Mouse (Mus musculus): ENCODE data around the gene Igdcc3. TPM values are rescaled to one million over a fixed set of nuclear protein-coding genes. Genes with fewer than 3 reads are reported as not detected.

The Igdcc3 gene
- polyA plus RNA-seq (2014; fragmentation: Nextera tagmentation; extraction: Ambion mirVana) = 2.0 and 2.7 TPM in 2 replicates

- 0 out of 2 replicates have a peak, but pooled peaks cover under 1% of the 10 kb centered on the region for H3K36me3 ChIP-seq (ENCODE audit: control insufficient read depth, insufficient read depth, low read length)
- peak within 1 kb of the TSS; percentile 69 for H3K27ac ChIP-seq (ENCODE audit: low read length)
- H3K4me1 ChIP-seq (ENCODE audit: control insufficient read depth, insufficient read depth, low read length) = peaks cover 5% of the 10 kb centered on the region; the same call in 1 of the 2 replicates
- WGBS = 0% methylated on average over 23 of the region's 48 CpGs
- H3K4me3 ChIP-seq (ENCODE audit: low read depth, low read length) = peak within 1 kb of the TSS; percentile 67
- ATAC-seq (ENCODE audit: insufficient number of reproducible peaks, insufficient read depth, low FRiP score, low read depth) = peak; percentile 75
- H3K9ac ChIP-seq (replicated peaks; ENCODE audit: low read depth, low read length) = peak within 1 kb of the TSS; percentile 57
- no peaks in the 10 kb centered on the region for H3K9me3 ChIP-seq (ENCODE audit: control insufficient read depth, low read depth, low read length)
- H3K4me2 ChIP-seq (replicated peaks; ENCODE audit: low read depth, low read length) = peak within 1 kb of the TSS; percentile 97
- no peaks in the 10 kb centered on the region for H3K27me3 ChIP-seq (ENCODE audit: control insufficient read depth, insufficient read depth, low read length)
Observed at GRCm38 (mm10) chr9:65140936-65141305, at the start of gene Igdcc3. Gene Igdcc3, plus strand, starts transcription at chr9:65141189.

- H3K4me2 ChIP-seq (replicated peaks; ENCODE audit: low read depth, low read length) = 0 out of 2 replicates have a peak overlapping the region, but pooled peaks have one; percentile 2
- ATAC-seq (ENCODE audit: insufficient number of reproducible peaks, insufficient read depth, low FRiP score, low read depth) = peak; percentile 80; the same call in 1 of the 2 replicates
- H3K27ac ChIP-seq (ENCODE audit: low read length) = peak overlapping the region; percentile 48; the same call in 1 of the 2 replicates
- H3K9me3 ChIP-seq (ENCODE audit: control insufficient read depth, low read depth, low read length) = no peaks in the 10 kb centered on the region
- no peak overlapping the region for H3K4me3 ChIP-seq (ENCODE audit: low read depth, low read length)
- H3K36me3 ChIP-seq (ENCODE audit: control insufficient read depth, insufficient read depth, low read length) = no peaks in the 10 kb centered on the region
- no peak overlapping the region for H3K9ac ChIP-seq (replicated peaks; ENCODE audit: low read depth, low read length)
- H3K27me3 ChIP-seq (ENCODE audit: control insufficient read depth, insufficient read depth, low read length) = no peaks in the 10 kb centered on the region
- peaks cover 10% of the 10 kb centered on the region for H3K4me1 ChIP-seq (ENCODE audit: control insufficient read depth, insufficient read depth, low read length)
- 27% methylated on average over 6 of the region's 6 CpGs for WGBS
Observed at GRCm38 (mm10) chr9:65094237-65094636, 46.8 kb upstream of the Igdcc3 start.

DNA sequence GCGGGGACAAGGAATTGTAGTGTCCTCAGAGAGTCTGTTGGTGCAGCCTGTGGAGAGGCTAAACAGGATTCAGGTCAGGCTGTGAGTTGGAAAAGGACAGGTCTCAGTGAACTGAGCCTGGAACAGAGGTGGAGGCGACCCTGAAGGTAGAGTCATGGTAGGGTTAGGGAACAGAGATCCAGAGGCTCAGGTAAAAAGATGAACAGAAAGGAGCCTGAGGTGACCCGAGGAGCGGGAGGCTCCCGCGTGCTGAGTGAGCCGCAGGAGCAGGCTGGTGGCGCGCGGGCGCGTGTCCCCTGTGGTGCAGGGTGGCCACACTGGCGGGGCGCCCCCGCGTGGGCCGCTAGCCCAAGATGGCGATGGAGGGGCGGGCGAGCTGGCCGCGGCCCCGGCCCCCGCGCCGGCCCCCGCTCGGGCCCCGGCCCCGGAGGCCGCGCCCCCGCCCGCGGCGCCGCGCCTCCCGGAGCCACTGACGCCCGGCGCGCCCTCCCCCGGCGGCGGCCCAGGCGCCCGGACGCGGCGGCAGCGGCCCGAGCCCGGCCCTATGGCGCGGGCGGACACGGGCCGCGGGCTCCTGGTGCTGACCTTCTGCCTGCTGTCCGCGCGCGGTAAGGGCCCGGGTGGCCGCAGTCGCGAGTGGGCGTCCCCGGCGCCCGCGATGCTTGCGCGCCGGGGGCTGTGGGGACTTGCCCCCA is 39.9 kb upstream of the Igdcc3 start, which contains the start of gene Igdcc4:
Gene Igdcc4, plus strand, starts transcription at position 496 of the 695 bp plus-strand sequence.
- WGBS = 2% methylated on average over 39 of the region's 76 CpGs
- Histone ChIP-seq H3K27ac (ENCODE audit: low read length) (peak within 1 kb of the TSS; percentile 94), H3K36me3 (ENCODE audit: control insufficient read depth, insufficient read depth, low read length) (no peaks in the 10 kb centered on the region), H3K9ac (replicated peaks; ENCODE audit: low read depth, low read length) (peak within 1 kb of the TSS; percentile 75), H3K4me1 (ENCODE audit: control insufficient read depth, insufficient read depth, low read length) (peaks cover 16% of the 10 kb centered on the region), H3K27me3 (ENCODE audit: control insufficient read depth, insufficient read depth, low read length) (no peaks in the 10 kb centered on the region), H3K9me3 (ENCODE audit: control insufficient read depth, low read depth, low read length) (no peaks in the 10 kb centered on the region), H3K4me2 (replicated peaks; ENCODE audit: low read depth, low read length) (peak within 1 kb of the TSS; percentile 88), H3K4me3 (ENCODE audit: low read depth, low read length) (peak within 1 kb of the TSS; percentile 83)
- ATAC-seq (ENCODE audit: insufficient number of reproducible peaks, insufficient read depth, low FRiP score, low read depth) = peak; percentile 12; the same call in 1 of the 2 replicates

- Histone ChIP-seq H3K4me2 (replicated peaks; ENCODE audit: low read depth, low read length) (peak overlapping the region; percentile 88), H3K4me1 (ENCODE audit: control insufficient read depth, insufficient read depth, low read length) (peaks cover 19% of the 10 kb centered on the region), H3K27ac (ENCODE audit: low read length) (peak overlapping the region; percentile 94), H3K9me3 (ENCODE audit: control insufficient read depth, low read depth, low read length) (no peaks in the 10 kb centered on the region), H3K4me3 (ENCODE audit: low read depth, low read length) (peak overlapping the region; percentile 83), H3K36me3 (ENCODE audit: control insufficient read depth, insufficient read depth, low read length) (no peaks in the 10 kb centered on the region), H3K27me3 (ENCODE audit: control insufficient read depth, insufficient read depth, low read length) (no peaks in the 10 kb centered on the region), H3K9ac (replicated peaks; ENCODE audit: low read depth, low read length) (peak overlapping the region; percentile 75)
- under 1% methylated on average over 39 of the region's 39 CpGs for WGBS
- ATAC-seq (ENCODE audit: insufficient number of reproducible peaks, insufficient read depth, low FRiP score, low read depth) = peak; percentile 65
Observed at GRCm38 (mm10) chr9:65101686-65102376, 39.2 kb upstream of the Igdcc3 start.

DNA sequence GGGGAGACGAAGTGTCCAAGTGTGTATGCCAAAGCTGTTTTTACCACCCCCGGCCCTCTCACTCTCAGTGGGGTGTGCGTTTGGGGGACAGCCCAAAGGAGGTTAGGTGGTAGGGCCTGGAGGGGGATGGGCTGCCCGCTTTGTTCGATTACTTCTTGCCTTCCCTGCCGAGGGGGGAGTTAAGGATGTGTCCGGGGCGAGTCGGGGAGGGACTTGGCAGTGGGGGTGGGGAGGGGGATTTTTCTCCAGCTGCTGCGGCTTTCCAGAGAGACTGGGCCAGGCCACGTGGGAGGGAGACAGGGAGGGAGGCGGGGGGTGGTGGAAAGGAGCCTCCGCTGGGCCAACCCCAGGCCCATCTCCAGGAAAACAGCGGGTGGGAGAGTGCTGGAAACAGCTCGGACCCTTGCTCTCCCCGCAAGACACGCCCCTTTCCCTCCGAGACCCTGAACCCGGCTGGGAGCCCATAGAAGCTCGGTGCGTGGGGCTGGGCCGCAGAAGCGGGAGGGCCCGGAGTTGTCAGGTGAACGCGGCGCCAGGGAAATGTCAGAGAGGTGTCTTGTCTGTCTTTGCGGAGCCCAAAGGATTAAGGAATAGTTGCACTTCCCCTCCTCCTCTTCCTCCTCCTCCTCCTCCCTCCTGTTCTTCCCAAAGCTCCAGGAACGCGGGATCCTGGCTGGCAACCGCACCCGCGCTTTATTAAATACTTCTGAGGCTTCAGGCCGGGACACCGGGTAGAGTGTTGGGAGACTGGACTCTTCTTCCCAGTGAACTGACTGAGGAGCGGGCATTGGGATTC is 38.4 kb upstream of the Igdcc3 start:
- no peaks in the 10 kb centered on the region for H3K9me3 ChIP-seq (ENCODE audit: control insufficient read depth, low read depth, low read length)
- H3K4me2 ChIP-seq (replicated peaks; ENCODE audit: low read depth, low read length) = peak overlapping the region; percentile 88
- WGBS = 3% methylated on average over 34 of the region's 36 CpGs
- peaks cover 19% of the 10 kb centered on the region for H3K4me1 ChIP-seq (ENCODE audit: control insufficient read depth, insufficient read depth, low read length)
- H3K4me3 ChIP-seq (ENCODE audit: low read depth, low read length) = peak overlapping the region; percentile 83
- H3K9ac ChIP-seq (replicated peaks; ENCODE audit: low read depth, low read length) = peak overlapping the region; percentile 75
- peak overlapping the region; percentile 94 for H3K27ac ChIP-seq (ENCODE audit: low read length)
- H3K36me3 ChIP-seq (ENCODE audit: control insufficient read depth, insufficient read depth, low read length) = no peaks in the 10 kb centered on the region
- H3K27me3 ChIP-seq (ENCODE audit: control insufficient read depth, insufficient read depth, low read length) = no peaks in the 10 kb centered on the region
- ATAC-seq (ENCODE audit: insufficient number of reproducible peaks, insufficient read depth, low FRiP score, low read depth) = peak; percentile 82

DNA sequence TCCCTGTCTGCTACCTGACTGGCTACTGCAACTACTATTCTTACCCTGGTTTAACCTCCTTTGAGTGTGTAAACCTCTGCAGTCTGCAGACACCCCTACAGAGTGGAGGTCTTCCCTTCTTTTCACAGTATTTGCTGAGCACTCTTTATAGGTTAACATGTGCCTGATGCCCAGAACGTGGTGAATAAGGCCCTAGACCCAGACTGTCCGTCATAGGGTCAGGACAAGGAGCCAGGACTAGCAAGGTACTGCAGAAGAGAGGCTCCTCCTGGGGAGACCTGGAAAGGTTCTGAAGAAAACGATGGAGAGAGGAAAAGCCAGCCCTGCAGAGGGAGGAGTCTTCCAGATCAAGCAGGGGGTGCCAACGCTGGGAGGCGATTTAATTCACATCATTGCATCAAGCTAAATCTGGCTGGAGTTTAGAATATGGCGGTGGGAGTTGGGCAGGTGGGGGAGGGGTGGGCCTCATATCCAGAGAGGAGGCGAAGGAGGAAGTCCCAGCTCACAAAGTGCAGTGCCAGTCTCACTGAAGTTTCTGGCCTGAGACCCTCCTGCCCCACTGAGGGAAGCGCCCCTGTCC is 37.7 kb upstream of the Igdcc3 start:
- Histone ChIP-seq H3K4me1 (ENCODE audit: control insufficient read depth, insufficient read depth, low read length) (peaks cover 19% of the 10 kb centered on the region), H3K9me3 (ENCODE audit: control insufficient read depth, low read depth, low read length) (no peaks in the 10 kb centered on the region), H3K27me3 (ENCODE audit: control insufficient read depth, insufficient read depth, low read length) (no peaks in the 10 kb centered on the region), H3K36me3 (ENCODE audit: control insufficient read depth, insufficient read depth, low read length) (no peaks in the 10 kb centered on the region), H3K9ac (replicated peaks; ENCODE audit: low read depth, low read length) (peak overlapping the region; percentile 75; the same call in 1 of the 2 replicates), H3K4me3 (ENCODE audit: low read depth, low read length) (peak overlapping the region; percentile 83), H3K27ac (ENCODE audit: low read length) (peak overlapping the region; percentile 94; the same call in 1 of the 2 replicates), H3K4me2 (replicated peaks; ENCODE audit: low read depth, low read length) (peak overlapping the region; percentile 88)
- WGBS = 28% methylated on average over 8 of the region's 8 CpGs
- no peak for ATAC-seq (ENCODE audit: insufficient number of reproducible peaks, insufficient read depth, low FRiP score, low read depth)

DNA sequence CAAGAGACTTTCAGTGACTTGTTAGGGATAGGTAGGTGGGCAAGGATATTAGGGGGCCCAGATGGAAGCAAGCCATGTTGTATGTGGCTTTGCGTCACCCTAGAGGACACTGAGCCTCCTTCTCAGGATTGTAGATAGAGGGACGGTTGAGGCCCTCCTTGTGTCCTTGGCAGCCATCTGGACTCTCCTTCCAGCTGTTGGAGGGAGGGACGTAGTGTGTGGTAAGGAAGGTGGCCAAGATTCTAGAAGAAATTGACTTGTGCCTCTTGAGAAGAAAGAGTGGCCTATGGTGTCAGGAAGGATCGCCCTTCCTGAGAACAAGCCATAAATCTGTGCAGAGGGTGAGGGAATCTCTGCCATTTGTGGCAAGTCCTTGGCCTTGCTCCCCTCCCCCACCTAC is 34.2 kb upstream of the Igdcc3 start:
- Histone ChIP-seq H3K4me3 (ENCODE audit: low read depth, low read length) (no peak overlapping the region), H3K27ac (ENCODE audit: low read length) (no peak overlapping the region), H3K27me3 (ENCODE audit: control insufficient read depth, insufficient read depth, low read length) (no peaks in the 10 kb centered on the region), H3K4me2 (replicated peaks; ENCODE audit: low read depth, low read length) (no peak overlapping the region), H3K9me3 (ENCODE audit: control insufficient read depth, low read depth, low read length) (no peaks in the 10 kb centered on the region), H3K9ac (replicated peaks; ENCODE audit: low read depth, low read length) (no peak overlapping the region), H3K36me3 (ENCODE audit: control insufficient read depth, insufficient read depth, low read length) (no peaks in the 10 kb centered on the region), H3K4me1 (ENCODE audit: control insufficient read depth, insufficient read depth, low read length) (peaks cover 34% of the 10 kb centered on the region)
- 77% methylated on average over 4 of the region's 4 CpGs for WGBS
- ATAC-seq (ENCODE audit: insufficient number of reproducible peaks, insufficient read depth, low FRiP score, low read depth) = no peak

- WGBS = 55% methylated on average over 1 of the region's 1 CpGs
- H3K4me3 ChIP-seq (ENCODE audit: low read depth, low read length) = no peak overlapping the region
- no peak overlapping the region for H3K4me2 ChIP-seq (replicated peaks; ENCODE audit: low read depth, low read length)
- no peaks in the 10 kb centered on the region; the same call in 1 of the 2 replicates for H3K36me3 ChIP-seq (ENCODE audit: control insufficient read depth, insufficient read depth, low read length)
- peak; percentile 68 for ATAC-seq (ENCODE audit: insufficient number of reproducible peaks, insufficient read depth, low FRiP score, low read depth)
- peaks cover 31% of the 10 kb centered on the region for H3K4me1 ChIP-seq (ENCODE audit: control insufficient read depth, insufficient read depth, low read length)
- no peaks in the 10 kb centered on the region for H3K9me3 ChIP-seq (ENCODE audit: control insufficient read depth, low read depth, low read length)
- H3K9ac ChIP-seq (replicated peaks; ENCODE audit: low read depth, low read length) = no peak overlapping the region
- no peaks in the 10 kb centered on the region for H3K27me3 ChIP-seq (ENCODE audit: control insufficient read depth, insufficient read depth, low read length)
- no peak overlapping the region for H3K27ac ChIP-seq (ENCODE audit: low read length)
Observed at GRCm38 (mm10) chr9:65107893-65108292, 33.1 kb upstream of the Igdcc3 start.
